Mouse (Mus musculus) kidney, adult 2 months (tissue): ENCODE measurements around the gene Ncoa3.

Experiments
- CTCF ChIP-seq: fragments of 200-500 bp; conservative IDR thresholded peaks from 2 replicates; pipeline ENCODE4 v1.5.1; 2011; ENCODE audit warnings: low read depth, mild to moderate bottlenecking, control low read depth, low read length, moderate library complexity, mixed read lengths; ENCODE audit not compliant: insufficient read depth, insufficient read length
- POLR2A ChIP-seq: fragments of 200-500 bp; IDR thresholded peaks from one replicate; pipeline ENCODE4 v1.6.1; 2011; ENCODE audit warnings: low read depth, low read length, control low read depth

DNA sequence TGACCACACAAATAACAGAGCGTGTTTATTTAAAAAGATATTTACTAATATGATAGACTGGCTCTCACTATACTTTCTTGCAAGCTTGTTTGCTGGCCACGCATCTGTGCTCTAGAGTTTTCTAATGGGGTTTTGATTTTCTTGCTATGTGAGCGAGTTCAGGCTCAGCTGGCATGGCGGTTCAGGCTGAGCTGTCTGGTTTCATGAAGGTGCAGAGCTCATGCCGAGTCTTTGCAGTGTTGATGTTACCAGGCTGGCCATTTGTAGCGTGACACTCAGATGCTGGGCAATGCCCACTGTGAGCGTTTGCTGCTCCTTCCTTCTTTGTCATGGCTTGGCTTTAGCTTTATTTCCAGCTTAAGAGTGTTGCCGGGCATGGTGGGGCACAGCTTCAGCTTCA lies 70.0 kb downstream of the Ncoa3 start:
- TF ChIP-seq CTCF (no peak), POLR2A (no peak)
